Mouse (Mus musculus): ENCODE measurements around the gene Fkbp1a.

DNA sequence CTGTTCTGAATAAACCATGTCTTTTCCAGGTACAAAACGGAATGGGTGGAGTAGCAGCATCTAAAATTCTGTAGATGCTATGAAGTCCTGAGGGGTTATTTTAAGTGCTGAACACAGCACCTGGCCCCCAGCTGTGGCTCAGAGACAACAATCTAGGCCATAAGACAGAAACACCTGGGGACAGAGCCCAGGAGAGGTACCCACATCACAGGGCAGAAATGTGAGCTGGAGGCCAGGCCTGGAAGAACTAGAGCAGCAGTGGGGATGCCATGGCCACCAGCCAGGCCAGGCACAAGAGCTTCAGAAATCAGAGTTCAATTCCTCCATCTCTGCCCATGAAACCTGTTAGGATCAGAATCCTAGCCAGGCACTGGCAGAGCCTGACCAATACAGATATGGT, 14.2 kb upstream of the Fkbp1a start:
- TF ChIP-seq CTCF (IDR thresholded peaks at IDR 0.05): no peak
- no peak for TF ChIP-seq EP300 (IDR thresholded peaks at IDR 0.05)

Data from lung, postnatal 0 days (tissue).